Mouse (Mus musculus) forebrain, postnatal 0 days (tissue): Measurements from ENCODE around the gene Fam216a. TPM values are rescaled to one million over a fixed set of nuclear protein-coding genes. Genes with fewer than 3 reads are reported as not detected.

ENCODE experiments used
- ATAC-seq: fragments of 200-750 bp; cut with Nextera tagmentation; 2 replicates; pipeline ENCODE4 v1.8.0; 2017; ENCODE audit warnings: mild to moderate bottlenecking, moderate library complexity
- DNase-seq: peaks from one replicate; pipeline ENCODE4 v3.0.0-alpha.2; 2015
- H3K27ac ChIP-seq: fragments of 300-500 bp; sonication (generic); 2 replicates; pipeline ENCODE4 v1.5.1; 2014; ENCODE audit warnings: low read depth, mild to moderate bottlenecking, antibody characterized with exemption, low read length, moderate library complexity, mixed read lengths
- H3K27me3 ChIP-seq: fragments of 300-500 bp; sonication (generic); 2 replicates; pipeline ENCODE4 v1.6.1; 2014; ENCODE audit warnings: mild to moderate bottlenecking, low read length, mixed read lengths; ENCODE audit not compliant: insufficient read depth
- H3K36me3 ChIP-seq: fragments of 300-500 bp; sonication (generic); 2 replicates; pipeline ENCODE4 v1.6.1; 2014; ENCODE audit warnings: mild to moderate bottlenecking, moderate library complexity; ENCODE audit not compliant: insufficient read depth
- H3K4me1 ChIP-seq: fragments of 300-500 bp; sonication (generic); 2 replicates; pipeline ENCODE4 v1.6.1; 2014; ENCODE audit warnings: antibody characterized with exemption; ENCODE audit not compliant: insufficient read depth
- H3K4me2 ChIP-seq: fragments of 300-500 bp; sonication (generic); 2 replicates; pipeline ENCODE4 v1.6.1; 2014; ENCODE audit warnings: low read depth, mild to moderate bottlenecking, moderate library complexity
- H3K4me3 ChIP-seq: fragments of 300-500 bp; sonication (generic); 2 replicates; pipeline ENCODE4 v1.5.1; 2014; ENCODE audit warnings: low read depth, low read length, mixed read lengths
- H3K9ac ChIP-seq: fragments of 300-500 bp; sonication (generic); 2 replicates; pipeline ENCODE4 v1.6.1; 2014; ENCODE audit warnings: mild to moderate bottlenecking
- H3K9me3 ChIP-seq: fragments of 300-500 bp; sonication (generic); 2 replicates; pipeline ENCODE4 v1.6.1; 2016; ENCODE audit warnings: low read length
- CTCF ChIP-seq: sonication (generic); IDR thresholded peaks from 2 replicates; pipeline ENCODE4 v1.5.1; 2016; ENCODE audit warnings: antibody characterized with exemption, control low read depth, low read depth
- WGBS: fragments of 180-500 bp; shearing (Covaris S2); extraction: QIAGEN DNeasy Blood & Tissue Kit; methylation state at CpG from one replicate; pipeline ENCODE4 v1.1.7; 2014; 5-methylcytosine and 5-hydroxymethylcytosine counted together
- polyA plus RNA-seq: library from polyadenylated mRNA; unstranded; fragments of >200 nt; fragmentation: Nextera tagmentation; extraction: Ambion mirVana; gene quantifications from 2 replicates; pipeline ENCODE4 v1.2.1, GENCODE M21; 2015
- total RNA-seq: library from RNA; depleted of rRNA; stranded (reverse); fragments of >200 nt; gene quantifications from 2 replicates; pipeline ENCODE4 v1.2.3, GENCODE M21; 2014

The Fam216a gene
- total and polyA plus RNA-seq, 2 experiments from 2014 or later = 141 to 147 TPM

DNA sequence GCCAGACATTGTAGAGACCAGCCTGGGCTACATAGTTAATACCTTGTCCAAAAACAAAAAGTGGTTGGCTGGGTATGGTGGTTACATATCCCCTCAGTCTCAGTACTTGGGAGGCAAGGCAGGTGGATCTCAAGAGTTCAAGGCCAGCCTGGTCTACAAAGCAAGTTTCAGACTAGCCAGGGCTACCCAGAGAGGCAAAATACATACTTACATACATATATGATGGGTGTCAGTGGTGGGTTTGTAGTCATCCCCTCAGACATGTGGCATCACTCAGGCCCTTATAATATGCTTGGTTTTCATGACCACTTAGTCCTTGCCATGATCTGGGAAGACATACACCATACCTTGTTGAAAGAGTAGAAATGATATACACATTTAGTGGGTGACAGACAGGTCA lies 18.5 kb upstream of the Fam216a start:
- Histone ChIP-seq H3K27ac (no peak overlapping the region), H3K9me3 (no peaks in the 10 kb centered on the region), H3K9ac (no peak overlapping the region), H3K4me3 (no peak overlapping the region), H3K27me3 (no peaks in the 10 kb centered on the region), H3K4me2 (no peak overlapping the region), H3K4me1 (no peaks in the 10 kb centered on the region), H3K36me3 (no peaks in the 10 kb centered on the region; the same call in 1 of the 2 replicates)
- no peak for TF ChIP-seq CTCF
- DNase-seq (no peak), ATAC-seq (no peak)

DNA sequence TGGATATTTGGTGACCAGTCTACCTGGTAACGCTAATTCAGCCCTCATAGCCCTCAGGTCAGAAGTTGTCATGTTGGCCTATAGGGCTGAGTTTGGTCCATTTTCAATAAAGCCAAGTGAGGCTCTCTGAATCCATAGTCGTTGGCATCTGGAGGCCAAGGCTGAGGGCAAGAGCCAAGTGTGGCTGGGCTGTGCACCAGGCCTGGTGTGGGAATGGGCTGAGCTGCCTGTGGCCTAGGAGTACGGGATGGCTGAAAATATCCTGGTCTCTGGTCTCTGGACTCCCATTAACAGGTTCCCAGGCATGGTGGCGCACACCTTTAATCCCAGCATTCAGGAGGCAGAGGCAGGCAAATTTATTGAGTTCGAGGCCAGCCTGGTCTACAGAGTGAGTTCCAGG lies 17.8 kb upstream of the Fam216a start:
- DNase-seq (no peak), ATAC-seq (no peak)
- TF ChIP-seq CTCF = no peak
- Histone ChIP-seq H3K4me1 (no peaks in the 10 kb centered on the region), H3K4me2 (no peak overlapping the region), H3K36me3 (no peaks in the 10 kb centered on the region; the same call in 1 of the 2 replicates), H3K27ac (no peak overlapping the region), H3K9ac (no peak overlapping the region), H3K27me3 (no peaks in the 10 kb centered on the region), H3K9me3 (no peaks in the 10 kb centered on the region), H3K4me3 (no peak overlapping the region)
- WGBS = 91% methylated on average over 5 of the region's 5 CpGs

- no peaks in the 10 kb centered on the region for H3K4me1 ChIP-seq
- WGBS = 52% methylated on average over 11 of the region's 11 CpGs
- no peak overlapping the region for H3K4me3 ChIP-seq
- H3K9me3 ChIP-seq = no peaks in the 10 kb centered on the region
- no peaks in the 10 kb centered on the region for H3K27me3 ChIP-seq
- no peak overlapping the region for H3K27ac ChIP-seq
- TF ChIP-seq CTCF = peak; percentile 90
- H3K4me2 ChIP-seq = no peak overlapping the region
- no peak overlapping the region for H3K9ac ChIP-seq
- DNase-seq = peak; percentile 84
- H3K36me3 ChIP-seq = peaks cover 36% of the 10 kb centered on the region
- peak; percentile 90 for ATAC-seq
Measured at GRCm38 (mm10) chr5:122379374-122380155, 7.4 kb upstream of the Fam216a start.

DNA sequence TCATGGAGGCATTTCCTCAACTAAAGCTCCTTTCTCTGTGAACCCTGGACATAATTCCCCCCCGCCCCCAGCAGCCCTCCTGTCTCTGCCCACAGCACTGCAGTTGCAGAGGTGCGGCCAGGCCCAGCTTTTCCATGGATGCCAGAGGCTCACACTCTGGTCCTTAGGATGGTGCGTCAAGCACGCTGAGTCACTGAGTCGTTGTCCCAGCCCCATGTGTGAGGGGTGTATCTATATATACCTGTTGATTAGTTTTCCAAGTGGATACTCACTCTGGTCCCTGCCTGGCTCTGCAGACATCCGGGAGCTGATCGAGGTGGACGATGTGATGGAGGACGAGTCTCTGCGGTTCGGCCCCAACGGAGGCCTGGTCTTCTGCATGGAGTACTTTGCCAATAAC lies 6.0 kb upstream of the Fam216a start:
- Histone ChIP-seq H3K4me2 (no peak overlapping the region), H3K9me3 (no peaks in the 10 kb centered on the region), H3K4me1 (0 out of 2 replicates have a peak, but pooled peaks cover under 1% of the 10 kb centered on the region), H3K9ac (no peak overlapping the region), H3K27ac (no peak overlapping the region), H3K27me3 (no peaks in the 10 kb centered on the region), H3K4me3 (no peak overlapping the region), H3K36me3 (peaks cover 36% of the 10 kb centered on the region)
- WGBS = 93% methylated on average over 12 of the region's 12 CpGs
- no peak for TF ChIP-seq CTCF
- no peak for ATAC-seq
- no peak for DNase-seq

- Histone ChIP-seq H3K27ac (no peak overlapping the region), H3K27me3 (no peaks in the 10 kb centered on the region), H3K4me2 (no peak overlapping the region), H3K4me3 (no peak overlapping the region), H3K9ac (no peak overlapping the region), H3K36me3 (peaks cover 33% of the 10 kb centered on the region), H3K4me1 (0 out of 2 replicates have a peak, but pooled peaks cover 4% of the 10 kb centered on the region), H3K9me3 (no peaks in the 10 kb centered on the region)
- TF ChIP-seq CTCF = no peak
- DNase-seq = no peak
- ATAC-seq = no peak
- 92% methylated on average over 4 of the region's 4 CpGs for WGBS
Measured at GRCm38 (mm10) chr5:122377101-122377833, 5.1 kb upstream of the Fam216a start.

DNA sequence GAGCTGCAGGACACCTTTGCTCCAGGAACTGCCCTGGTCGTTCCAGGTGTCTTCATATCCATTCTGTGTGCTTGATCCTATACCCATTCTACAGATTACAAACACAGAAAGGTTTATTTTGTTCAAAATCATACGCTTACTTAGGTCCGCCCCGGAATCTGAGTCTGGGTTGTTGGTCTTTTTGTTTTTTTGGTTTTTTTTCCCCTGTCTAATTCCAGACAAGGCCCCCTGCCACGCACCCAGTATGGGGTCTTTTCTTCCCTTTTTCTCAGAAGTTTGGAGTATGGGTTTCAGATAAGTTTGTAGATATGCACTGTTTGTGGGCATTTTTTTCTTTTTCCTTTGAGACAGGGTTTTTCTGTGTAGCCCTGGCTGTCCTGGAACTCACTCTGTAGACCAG lies 714 bp upstream of the Fam216a start:
- peaks cover 28% of the 10 kb centered on the region for H3K36me3 ChIP-seq
- ATAC-seq (no peak), DNase-seq (no peak)
- peaks cover 7% of the 10 kb centered on the region; the same call in 1 of the 2 replicates for H3K4me1 ChIP-seq
- peak overlapping the region; percentile 96; the same call in 1 of the 2 replicates for H3K27ac ChIP-seq
- peak overlapping the region; percentile 72 for H3K4me2 ChIP-seq
- peak overlapping the region; percentile 82 for H3K4me3 ChIP-seq
- H3K27me3 ChIP-seq = no peaks in the 10 kb centered on the region
- no peak for TF ChIP-seq CTCF
- WGBS = 4% methylated on average over 5 of the region's 5 CpGs
- peak overlapping the region; percentile 63 for H3K9ac ChIP-seq
- H3K9me3 ChIP-seq = no peaks in the 10 kb centered on the region
